Mouse (Mus musculus) lung, adult 2 months (tissue): ENCODE measurements at regions not wholly inside any gene's neighbourhood (a gene's known extent, or its start where the extent isn't known, plus 50 kb on each side); places are given as distances from the start of the nearest gene placed in this dataset.

Source experiments
- CTCF ChIP-seq: fragments of 200-500 bp; IDR thresholded peaks from 2 replicates; pipeline ENCODE4 v1.5.1; 2011; ENCODE audit warnings: mild to moderate bottlenecking, low read length, control low read depth; ENCODE audit not compliant: insufficient read depth
- POLR2A ChIP-seq: fragments of 200-500 bp; IDR thresholded peaks from 2 replicates; pipeline ENCODE4 v1.6.1; 2011; ENCODE audit warnings: low read depth, mild to moderate bottlenecking, control low read depth, low read length, borderline replicate concordance; ENCODE audit errors: extremely low read depth

- no peak for TF ChIP-seq CTCF
- no peak for TF ChIP-seq POLR2A
These were observed 319.2 kb upstream of the Lmcd1 start for GRCm38 (mm10) chr6:111954401-111954800.
